Mouse (Mus musculus): ENCODE measurements around the gene Itgbl1. TPM values are rescaled to one million over a fixed set of nuclear protein-coding genes. Genes with fewer than 3 reads are reported as not detected.
A peak's percentile ranks its signal among the peaks of the same experiment; 100 is the strongest.
"Not testable (repeated sequence)": the region's sequence is repeated elsewhere in the genome, so short reads cannot be mapped to it uniquely, and the experiment has no call there.

Itgbl1 gene
- polyA plus RNA-seq, 1 experiment from 2014 or later = 0.25 TPM

DNA sequence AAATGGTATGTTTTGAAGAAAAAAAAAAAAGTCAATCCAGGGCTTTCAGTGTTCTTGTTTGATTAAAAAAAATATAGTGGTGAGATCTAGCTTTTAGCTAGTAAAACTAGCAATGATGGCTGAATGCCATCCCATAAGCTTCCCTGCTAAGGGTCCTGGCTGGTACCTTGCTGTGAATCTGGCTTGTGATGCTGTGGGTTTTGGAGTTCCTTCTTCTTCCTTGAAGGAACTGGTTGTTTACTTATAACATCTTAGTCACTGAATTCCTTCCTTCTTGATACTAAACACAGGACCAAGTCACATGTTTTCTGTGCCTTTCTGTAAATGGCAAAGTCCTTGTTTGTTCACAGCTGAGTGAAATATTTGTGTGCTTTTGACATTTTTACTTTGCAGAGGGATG is 3.4 kb downstream of the Itgbl1 start:
- ATAC-seq (replicated peaks; ENCODE audit: low FRiP score, low read depth) (no peak), DNase-seq (ENCODE audit: low spot score) (no peak)
- Histone ChIP-seq H3K27me3 (ENCODE audit: insufficient read depth, low read length) (no peaks in the 10 kb centered on the region), H3K27ac (no peak overlapping the region), H3K36me3 (ENCODE audit: insufficient read depth, low read length) (no peaks in the 10 kb centered on the region), H3K4me3 (replicated peaks; ENCODE audit: low read depth, low read length) (no peak overlapping the region), H3K9ac (ENCODE audit: low read depth, low read length) (no peak overlapping the region), H3K4me1 (replicated peaks; ENCODE audit: insufficient read depth, low read length) (0 out of 2 replicates have a peak, but pooled peaks cover 5% of the 10 kb centered on the region), H3K4me2 (ENCODE audit: low read length) (no peak overlapping the region), H3K9me3 (replicated peaks; ENCODE audit: low read length) (no peaks in the 10 kb centered on the region)
- TF ChIP-seq CTCF (IDR thresholded peaks at IDR 0.05; ENCODE audit: low read depth) = no peak

- DNase-seq (ENCODE audit: low spot score) = no peak
- no peaks in the 10 kb centered on the region for H3K36me3 ChIP-seq (ENCODE audit: insufficient read depth, low read length)
- no peak overlapping the region for H3K27ac ChIP-seq
- H3K27me3 ChIP-seq (ENCODE audit: insufficient read depth, low read length) = no peaks in the 10 kb centered on the region
- ATAC-seq (replicated peaks; ENCODE audit: low FRiP score, low read depth) = no peak
- no peaks in the 10 kb centered on the region for H3K9me3 ChIP-seq (replicated peaks; ENCODE audit: low read length)
- H3K4me1 ChIP-seq (replicated peaks; ENCODE audit: insufficient read depth, low read length) = 0 out of 2 replicates have a peak, but pooled peaks cover 5% of the 10 kb centered on the region
- TF ChIP-seq CTCF (IDR thresholded peaks at IDR 0.05; ENCODE audit: low read depth) = no peak
- no peak overlapping the region for H3K4me3 ChIP-seq (replicated peaks; ENCODE audit: low read depth, low read length)
- H3K9ac ChIP-seq (ENCODE audit: low read depth, low read length) = no peak overlapping the region
- H3K4me2 ChIP-seq (ENCODE audit: low read length) = no peak overlapping the region
Measured at GRCm38 (mm10) chr14:123664451-123664850, 4.7 kb downstream of the Itgbl1 start.

- not testable (repeated sequence) for H3K36me3 ChIP-seq (ENCODE audit: insufficient read depth, low read length); H3K4me2 ChIP-seq (ENCODE audit: low read length); DNase-seq (ENCODE audit: low spot score); H3K4me1 ChIP-seq (replicated peaks; ENCODE audit: insufficient read depth, low read length); H3K9ac ChIP-seq (ENCODE audit: low read depth, low read length); H3K4me3 ChIP-seq (replicated peaks; ENCODE audit: low read depth, low read length); ATAC-seq (replicated peaks; ENCODE audit: low FRiP score, low read depth); H3K27me3 ChIP-seq (ENCODE audit: insufficient read depth, low read length); H3K9me3 ChIP-seq (replicated peaks; ENCODE audit: low read length); H3K27ac ChIP-seq
- WGBS = 83% methylated on average over 21 of the region's 21 CpGs
Measured at GRCm38 (mm10) chr14:123671076-123671475, 11.3 kb downstream of the Itgbl1 start.

- ATAC-seq (replicated peaks; ENCODE audit: low FRiP score, low read depth) (no peak), DNase-seq (ENCODE audit: low spot score) (no peak)
- no peaks in the 10 kb centered on the region for H3K27me3 ChIP-seq (ENCODE audit: insufficient read depth, low read length)
- no peak overlapping the region for H3K9ac ChIP-seq (ENCODE audit: low read depth, low read length)
- H3K4me3 ChIP-seq (replicated peaks; ENCODE audit: low read depth, low read length) = no peak overlapping the region
- H3K36me3 ChIP-seq (ENCODE audit: insufficient read depth, low read length) = no peaks in the 10 kb centered on the region
- no peak overlapping the region for H3K27ac ChIP-seq
- no peaks in the 10 kb centered on the region for H3K4me1 ChIP-seq (replicated peaks; ENCODE audit: insufficient read depth, low read length)
- 52% methylated on average over 2 of the region's 2 CpGs for WGBS
- no peak for TF ChIP-seq CTCF (IDR thresholded peaks at IDR 0.05; ENCODE audit: low read depth)
- no peaks in the 10 kb centered on the region for H3K9me3 ChIP-seq (replicated peaks; ENCODE audit: low read length)
- H3K4me2 ChIP-seq (ENCODE audit: low read length) = no peak overlapping the region
Measured at GRCm38 (mm10) chr14:123678091-123678490, 18.3 kb downstream of the Itgbl1 start.

DNA sequence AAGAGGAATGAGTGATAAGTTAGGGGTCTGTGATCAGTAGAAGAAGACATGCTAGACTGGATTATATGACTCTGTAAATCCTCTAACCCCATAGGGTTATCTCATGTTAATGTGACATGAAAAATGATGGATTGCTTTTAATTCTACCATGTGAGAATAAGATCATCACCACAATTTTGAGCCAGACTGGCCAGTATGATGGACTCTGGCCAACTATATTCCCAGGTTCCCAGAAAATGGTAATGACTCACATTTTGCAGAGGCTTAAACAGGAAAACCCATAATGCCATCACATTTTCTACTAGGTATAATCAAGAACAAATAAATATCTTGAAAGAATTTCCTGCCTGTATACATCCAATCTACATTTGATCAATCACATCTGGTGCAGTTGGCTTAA is 55.0 kb downstream of the Itgbl1 start:
- Histone ChIP-seq H3K9me3 (replicated peaks; ENCODE audit: low read length) (no peaks in the 10 kb centered on the region), H3K36me3 (ENCODE audit: insufficient read depth, low read length) (no peaks in the 10 kb centered on the region), H3K4me3 (replicated peaks; ENCODE audit: low read depth, low read length) (no peak overlapping the region), H3K27ac (no peak overlapping the region), H3K4me2 (ENCODE audit: low read length) (no peak overlapping the region), H3K4me1 (replicated peaks; ENCODE audit: insufficient read depth, low read length) (no peaks in the 10 kb centered on the region), H3K27me3 (ENCODE audit: insufficient read depth, low read length) (no peaks in the 10 kb centered on the region), H3K9ac (ENCODE audit: low read depth, low read length) (no peak overlapping the region)
- DNase-seq (ENCODE audit: low spot score) (no peak), ATAC-seq (replicated peaks; ENCODE audit: low FRiP score, low read depth) (no peak)
- no peak for TF ChIP-seq CTCF (IDR thresholded peaks at IDR 0.05; ENCODE audit: low read depth)

- H3K9ac ChIP-seq (ENCODE audit: low read depth, low read length) = no peak overlapping the region
- no peak for TF ChIP-seq CTCF (IDR thresholded peaks at IDR 0.05; ENCODE audit: low read depth)
- no peak overlapping the region for H3K4me3 ChIP-seq (replicated peaks; ENCODE audit: low read depth, low read length)
- H3K4me1 ChIP-seq (replicated peaks; ENCODE audit: insufficient read depth, low read length) = no peaks in the 10 kb centered on the region
- 17% methylated on average over 1 of the region's 1 CpGs for WGBS
- H3K9me3 ChIP-seq (replicated peaks; ENCODE audit: low read length) = no peaks in the 10 kb centered on the region
- no peaks in the 10 kb centered on the region for H3K27me3 ChIP-seq (ENCODE audit: insufficient read depth, low read length)
- no peak overlapping the region for H3K27ac ChIP-seq
- H3K4me2 ChIP-seq (ENCODE audit: low read length) = no peak overlapping the region
- H3K36me3 ChIP-seq (ENCODE audit: insufficient read depth, low read length) = no peaks in the 10 kb centered on the region
- DNase-seq (ENCODE audit: low spot score) = peak; percentile 44
- no peak for ATAC-seq (replicated peaks; ENCODE audit: low FRiP score, low read depth)
Measured at GRCm38 (mm10) chr14:123742055-123742454, 82.3 kb downstream of the Itgbl1 start.

DNA sequence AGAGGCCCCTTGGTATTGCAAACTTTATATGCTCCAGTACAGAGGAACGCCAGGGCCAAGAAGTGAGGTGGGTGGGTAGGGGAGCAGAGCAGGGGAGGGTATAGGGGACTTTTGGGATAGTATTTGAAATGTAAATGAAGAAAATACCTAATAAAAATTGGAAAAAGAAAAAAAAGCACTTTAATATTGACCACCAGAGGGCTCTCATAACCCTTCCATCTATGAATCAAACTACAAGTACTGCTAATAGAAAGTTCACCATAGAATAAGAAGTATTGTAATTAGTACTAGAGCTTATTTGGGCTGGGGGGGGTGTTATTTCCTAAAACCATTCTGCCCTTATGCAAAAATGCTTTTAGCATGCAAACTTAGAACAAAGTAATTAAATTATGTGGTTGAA is 91.2 kb downstream of the Itgbl1 start:
- no peaks in the 10 kb centered on the region for H3K9me3 ChIP-seq (replicated peaks; ENCODE audit: low read length)
- no peak overlapping the region for H3K4me3 ChIP-seq (replicated peaks; ENCODE audit: low read depth, low read length)
- ATAC-seq (replicated peaks; ENCODE audit: low FRiP score, low read depth) (no peak), DNase-seq (ENCODE audit: low spot score) (peak; percentile 13)
- no peak overlapping the region for H3K9ac ChIP-seq (ENCODE audit: low read depth, low read length)
- H3K27ac ChIP-seq = no peak overlapping the region
- no peaks in the 10 kb centered on the region for H3K27me3 ChIP-seq (ENCODE audit: insufficient read depth, low read length)
- 62% methylated on average over 1 of the region's 1 CpGs for WGBS
- H3K36me3 ChIP-seq (ENCODE audit: insufficient read depth, low read length) = no peaks in the 10 kb centered on the region
- H3K4me1 ChIP-seq (replicated peaks; ENCODE audit: insufficient read depth, low read length) = no peaks in the 10 kb centered on the region
- TF ChIP-seq CTCF (IDR thresholded peaks at IDR 0.05; ENCODE audit: low read depth) = peak; percentile 40
- H3K4me2 ChIP-seq (ENCODE audit: low read length) = no peak overlapping the region

Data from kidney, postnatal 0 days (tissue).